Mouse (Mus musculus) lung, embryonic 14.5 days (tissue): ENCODE measurements around the gene Timeless. TPM values are rescaled to one million over a fixed set of nuclear protein-coding genes. Genes with fewer than 3 reads are reported as not detected.
A peak's percentile ranks its signal among the peaks of the same experiment; 100 is the strongest.

ENCODE experiments used
- ATAC-seq: fragments of 200-750 bp; cut with Nextera tagmentation; 2 replicates; pipeline ENCODE4 v1.8.0; 2017; ENCODE audit warnings: mild to moderate bottlenecking, moderate TSS enrichment, moderate library complexity; ENCODE audit not compliant: insufficient read depth
- DNase-seq: peaks from one replicate; pipeline ENCODE4 v3.0.0-alpha.2; 2015
- H3K27ac ChIP-seq: fragments of 300-500 bp; sonication (generic); 2 replicates; pipeline ENCODE4 v1.5.1; 2014; ENCODE audit warnings: low read depth, mild to moderate bottlenecking, moderate library complexity
- H3K27me3 ChIP-seq: fragments of 300-500 bp; sonication (generic); 2 replicates; pipeline ENCODE4 v1.6.1; 2014; ENCODE audit warnings: low read length, control low read depth; ENCODE audit not compliant: insufficient read depth
- H3K36me3 ChIP-seq: fragments of 300-500 bp; sonication (generic); 2 replicates; pipeline ENCODE4 v1.6.1; 2014; ENCODE audit warnings: control low read depth; ENCODE audit not compliant: insufficient read depth
- H3K4me1 ChIP-seq: fragments of 300-500 bp; sonication (generic); 2 replicates; pipeline ENCODE4 v1.6.1; 2014; ENCODE audit warnings: antibody characterized with exemption, control low read depth; ENCODE audit not compliant: insufficient read depth
- H3K4me2 ChIP-seq: fragments of 300-500 bp; sonication (generic); 2 replicates; pipeline ENCODE4 v1.6.1; 2014; ENCODE audit warnings: mild to moderate bottlenecking
- H3K4me3 ChIP-seq: fragments of 300-500 bp; sonication (generic); 2 replicates; pipeline ENCODE4 v1.5.1; 2014; ENCODE audit warnings: low read depth, low read length
- H3K9ac ChIP-seq: fragments of 300-500 bp; sonication (generic); 2 replicates; pipeline ENCODE4 v1.6.1; 2014
- H3K9me3 ChIP-seq: fragments of 300-500 bp; sonication (generic); 2 replicates; pipeline ENCODE4 v1.6.1; 2016; ENCODE audit warnings: low read depth, low read length, control low read depth
- CTCF ChIP-seq: IDR thresholded peaks from 2 replicates; pipeline ENCODE4 v1.5.1; 2016; ENCODE audit warnings: antibody characterized with exemption, low read depth
- WGBS: fragments of 180-500 bp; shearing (Covaris S2); extraction: QIAGEN DNeasy Blood & Tissue Kit; methylation state at CpG from one replicate; pipeline ENCODE4 v1.1.7; 2014; 5-methylcytosine and 5-hydroxymethylcytosine counted together
- polyA plus RNA-seq: library from polyadenylated mRNA; unstranded; fragments of >200 nt; fragmentation: Nextera tagmentation; extraction: Ambion mirVana; gene quantifications from 2 replicates; pipeline ENCODE4 v1.2.1, GENCODE M21; 2014

Gene Timeless
- polyA plus RNA-seq, 1 experiment from 2014 or later = 71.5 TPM

GRCm38 (mm10) chr10:128244121-128244520 lies 12.3 kb downstream of the Timeless start:
- WGBS = 92% methylated on average over 15 of the region's 15 CpGs
- no peak overlapping the region for H3K9ac ChIP-seq
- DNase-seq (no peak), ATAC-seq (no peak)
- no peak overlapping the region for H3K27ac ChIP-seq
- H3K27me3 ChIP-seq = no peaks in the 10 kb centered on the region
- H3K9me3 ChIP-seq = no peaks in the 10 kb centered on the region
- no peaks in the 10 kb centered on the region for H3K4me1 ChIP-seq
- peaks cover 96% of the 10 kb centered on the region for H3K36me3 ChIP-seq
- no peak overlapping the region for H3K4me3 ChIP-seq
- no peak for TF ChIP-seq CTCF
- H3K4me2 ChIP-seq = no peak overlapping the region

GRCm38 (mm10) chr10:128247020-128247732 lies 15.3 kb downstream of the Timeless start:
- Histone ChIP-seq H3K27ac (peak overlapping the region; percentile 71; the same call in 1 of the 2 replicates), H3K36me3 (peaks cover 99% of the 10 kb centered on the region), H3K27me3 (no peaks in the 10 kb centered on the region), H3K4me2 (peak overlapping the region; percentile 38), H3K9ac (no peak overlapping the region), H3K4me3 (no peak overlapping the region), H3K9me3 (no peaks in the 10 kb centered on the region), H3K4me1 (no peaks in the 10 kb centered on the region)
- TF ChIP-seq CTCF = no peak
- WGBS = 78% methylated on average over 17 of the region's 17 CpGs
- DNase-seq (peak; percentile 65), ATAC-seq (no peak)

GRCm38 (mm10) chr10:128250565-128250964 lies 18.7 kb downstream of the Timeless start:
- Histone ChIP-seq H3K9ac (no peak overlapping the region), H3K4me1 (no peaks in the 10 kb centered on the region), H3K27me3 (no peaks in the 10 kb centered on the region), H3K9me3 (no peaks in the 10 kb centered on the region), H3K4me3 (no peak overlapping the region), H3K4me2 (no peak overlapping the region), H3K27ac (no peak overlapping the region), H3K36me3 (peaks cover 78% of the 10 kb centered on the region)
- no peak for TF ChIP-seq CTCF
- no peak for DNase-seq
- no peak for ATAC-seq
- 91% methylated on average over 13 of the region's 13 CpGs for WGBS

DNA sequence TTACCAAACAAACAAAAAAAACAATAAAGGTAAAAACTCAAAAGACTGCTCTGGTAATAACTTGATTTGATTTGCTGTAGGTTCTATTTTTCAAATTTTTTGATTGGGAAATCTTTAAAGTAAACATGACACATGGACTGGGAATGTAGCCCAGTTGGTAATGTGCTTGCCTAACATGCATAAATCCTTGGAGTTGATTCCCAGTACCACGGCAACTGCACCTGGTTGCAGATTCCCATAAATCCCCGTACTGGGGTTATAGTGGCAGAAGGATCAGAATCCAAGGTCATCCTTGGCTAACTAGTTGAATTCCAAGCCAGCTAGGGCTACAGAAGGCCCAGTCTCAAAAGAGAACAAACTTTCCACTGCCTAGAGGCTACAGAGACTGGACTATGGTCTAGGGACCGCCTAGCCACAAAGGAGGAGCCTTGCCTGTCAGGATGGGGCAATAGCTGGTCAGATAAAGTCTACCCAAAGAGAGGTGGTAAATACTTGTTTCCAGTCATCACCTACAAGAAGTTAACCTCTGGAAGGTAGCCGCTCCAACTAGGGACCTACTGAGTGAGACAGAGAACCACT lies 21.9 kb downstream of the Timeless start, which contains the start of gene Apon:
Apon (plus strand) TSS at position 420 of the 579 bp plus-strand sequence.
- DNase-seq (no peak), ATAC-seq (no peak)
- Histone ChIP-seq H3K9me3 (no peaks in the 10 kb centered on the region), H3K27me3 (no peaks in the 10 kb centered on the region), H3K36me3 (peaks cover 46% of the 10 kb centered on the region), H3K4me2 (no peak within 1 kb of the TSS), H3K4me3 (no peak within 1 kb of the TSS), H3K9ac (no peak within 1 kb of the TSS), H3K27ac (no peak within 1 kb of the TSS), H3K4me1 (no peaks in the 10 kb centered on the region)
- 76% methylated on average over 4 of the region's 4 CpGs for WGBS
- TF ChIP-seq CTCF = no peak

DNA sequence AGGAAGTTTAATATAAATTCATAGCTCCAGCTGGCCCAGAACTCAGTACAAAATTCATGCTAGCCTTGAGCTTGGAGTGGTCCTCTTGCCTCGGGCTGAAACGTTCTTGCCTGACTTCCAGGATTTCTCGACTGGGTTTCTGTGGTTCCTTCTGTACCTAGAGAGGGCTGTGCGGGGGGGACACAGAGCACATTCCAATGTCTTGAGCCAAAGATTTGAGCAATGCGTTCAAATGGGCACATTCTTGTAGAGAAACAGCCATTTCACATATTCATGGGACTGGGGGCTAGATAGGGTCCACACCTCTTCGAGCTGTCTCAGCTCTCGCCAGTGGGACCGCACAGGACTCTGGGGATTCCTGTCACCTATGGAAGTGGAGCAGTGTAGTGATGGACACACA lies 24.1 kb downstream of the Timeless start:
- Histone ChIP-seq H3K27me3 (no peaks in the 10 kb centered on the region), H3K9ac (no peak overlapping the region)
- 76% methylated on average over 8 of the region's 8 CpGs for WGBS

DNA sequence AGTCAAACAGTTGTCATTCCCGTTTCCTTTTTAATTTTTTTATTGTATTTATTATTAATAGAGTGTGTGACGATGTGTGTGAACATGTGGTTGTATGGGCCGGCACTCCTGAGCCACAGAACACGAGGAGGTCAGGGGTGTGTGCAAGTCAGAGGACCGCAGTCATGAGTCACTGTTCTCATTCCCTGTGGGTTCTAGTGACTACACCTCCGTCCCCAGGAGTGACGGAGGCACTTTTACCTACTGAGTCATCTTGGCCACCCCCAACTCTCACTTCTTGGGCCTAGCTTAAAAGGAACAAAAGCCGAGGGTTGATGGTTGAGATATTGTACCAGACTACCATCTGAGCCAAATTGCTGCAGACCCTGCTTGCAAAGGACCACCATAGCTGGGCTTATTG lies 24.5 kb downstream of the Timeless start:
- Histone ChIP-seq H3K4me1 (no peaks in the 10 kb centered on the region), H3K4me2 (no peak overlapping the region), H3K9ac (no peak overlapping the region), H3K27me3 (no peaks in the 10 kb centered on the region), H3K36me3 (peaks cover 21% of the 10 kb centered on the region), H3K4me3 (no peak overlapping the region), H3K27ac (no peak overlapping the region), H3K9me3 (no peaks in the 10 kb centered on the region)
- DNase-seq (no peak), ATAC-seq (no peak)
- WGBS = 70% methylated on average over 8 of the region's 8 CpGs
- TF ChIP-seq CTCF = no peak

More for the DNA sequence above, 24.1 kb downstream of the Timeless start:
- Histone ChIP-seq H3K4me1 (no peaks in the 10 kb centered on the region), H3K9me3 (no peaks in the 10 kb centered on the region), H3K36me3 (peaks cover 25% of the 10 kb centered on the region), H3K4me2 (no peak overlapping the region), H3K4me3 (no peak overlapping the region), H3K27ac (no peak overlapping the region)
- TF ChIP-seq CTCF = no peak
- DNase-seq (no peak), ATAC-seq (no peak)

DNA sequence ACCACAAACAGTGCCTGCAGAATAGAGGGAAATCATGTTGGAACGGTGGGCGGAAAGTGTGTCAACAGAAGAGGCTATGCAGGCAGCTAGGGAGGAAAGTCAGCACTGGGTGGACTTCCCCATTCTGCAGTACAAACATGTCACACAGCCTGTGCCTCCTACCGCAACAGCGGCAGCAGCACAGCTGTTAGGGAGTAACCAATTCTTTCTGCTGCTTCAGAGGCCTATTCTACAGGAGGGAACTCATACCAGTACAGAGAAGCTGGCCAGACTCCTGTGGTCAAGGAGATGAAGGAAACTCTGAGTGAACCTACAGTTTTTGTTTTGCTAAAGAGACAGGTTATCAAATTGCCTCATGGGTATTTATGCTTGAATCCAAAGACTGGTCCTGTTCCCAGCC lies 27.1 kb downstream of the Timeless start:
- ATAC-seq (no peak), DNase-seq (no peak)
- H3K9me3 ChIP-seq = no peaks in the 10 kb centered on the region
- no peak overlapping the region for H3K4me2 ChIP-seq
- H3K27ac ChIP-seq = no peak overlapping the region
- H3K9ac ChIP-seq = no peak overlapping the region
- no peak for TF ChIP-seq CTCF
- 74% methylated on average over 4 of the region's 4 CpGs for WGBS
- no peaks in the 10 kb centered on the region for H3K27me3 ChIP-seq
- H3K4me3 ChIP-seq = no peak overlapping the region
- H3K4me1 ChIP-seq = no peaks in the 10 kb centered on the region
- no peaks in the 10 kb centered on the region for H3K36me3 ChIP-seq
